Mouse (Mus musculus) kidney, adult 11 months (tissue): ENCODE results near the gene Rtn1.
"Not testable (repeated sequence)": the region's sequence is repeated elsewhere in the genome, so short reads cannot be mapped to it uniquely, and the experiment has no call there.

Experiments used
- DNase-seq: peaks from one replicate; pipeline ENCODE4 v3.0.0; 2022

Gene Rtn1

DNA sequence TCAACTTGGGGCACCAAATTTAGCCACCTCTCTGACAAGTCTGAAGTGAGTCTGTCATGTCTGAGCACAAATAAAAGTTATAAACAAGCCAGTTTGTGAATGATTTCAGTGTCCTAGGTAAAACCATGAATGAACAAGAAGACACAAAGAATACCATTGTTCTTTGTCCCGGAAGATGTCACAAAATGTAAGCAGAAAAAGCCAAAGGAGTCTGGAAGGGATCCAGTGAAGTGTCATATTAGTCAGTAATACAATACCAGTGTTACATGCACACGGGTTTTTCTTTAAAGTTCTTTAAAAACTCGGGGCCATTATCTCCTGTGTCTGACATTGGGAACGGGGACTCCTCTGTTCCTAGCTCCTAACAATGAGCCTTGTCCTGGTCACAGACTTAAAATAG lies 85.1 kb downstream of the Rtn1 start:
- no peak for DNase-seq

DNA sequence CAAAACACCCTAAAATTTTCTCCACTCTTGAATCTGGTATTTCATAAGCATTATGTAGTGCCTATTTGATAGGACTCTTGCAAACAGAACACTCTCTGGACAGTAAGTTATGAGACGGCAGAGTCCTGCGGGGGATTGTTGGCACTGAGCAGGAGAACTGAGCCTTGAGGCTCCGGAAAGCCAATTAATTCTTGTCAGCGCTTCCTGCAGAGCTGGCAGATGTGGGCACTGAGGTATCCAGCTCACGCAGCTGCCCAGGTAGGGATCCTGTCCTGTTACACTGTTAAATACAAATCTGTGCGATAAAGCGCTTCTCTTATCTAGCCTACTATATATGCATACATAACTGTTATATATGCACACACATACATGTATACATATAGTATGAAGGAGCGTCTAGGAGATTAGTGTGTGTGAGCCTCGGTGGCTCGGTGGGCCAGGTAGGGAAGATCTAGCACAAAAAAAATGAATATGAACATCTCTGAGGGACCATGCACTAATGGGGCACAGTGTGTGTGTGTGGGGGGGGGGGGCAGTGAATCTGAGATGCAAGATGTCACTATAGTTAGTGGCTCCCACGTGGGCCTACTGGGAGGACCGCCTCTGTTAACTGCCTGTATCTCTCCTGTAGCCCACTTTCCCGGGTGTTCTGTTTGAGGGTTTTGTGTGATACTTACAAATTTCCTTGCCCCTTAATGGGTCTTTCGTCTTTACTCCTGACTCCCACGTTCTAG lies 93.0 kb downstream of the Rtn1 start:
- no peak for DNase-seq

DNA sequence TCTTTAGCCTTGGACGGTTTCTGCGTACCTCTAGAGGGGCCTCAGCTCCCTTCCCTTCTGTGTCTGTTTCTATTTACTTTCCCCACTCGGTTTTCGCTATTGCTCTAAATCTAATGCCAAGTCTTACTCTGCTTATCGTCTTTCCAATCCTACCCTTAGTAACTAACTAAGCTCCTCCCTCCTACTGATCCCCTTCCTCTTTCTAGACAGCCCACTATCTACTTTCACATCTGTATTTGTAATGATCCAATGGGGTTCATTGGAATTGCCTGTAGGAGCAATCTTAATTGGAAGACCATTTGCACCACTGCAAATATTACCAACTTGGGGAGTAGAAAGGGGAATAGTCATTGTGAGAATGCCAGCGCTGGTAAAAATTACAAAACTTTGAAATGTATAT lies 98.0 kb downstream of the Rtn1 start:
- DNase-seq = no peak

DNA sequence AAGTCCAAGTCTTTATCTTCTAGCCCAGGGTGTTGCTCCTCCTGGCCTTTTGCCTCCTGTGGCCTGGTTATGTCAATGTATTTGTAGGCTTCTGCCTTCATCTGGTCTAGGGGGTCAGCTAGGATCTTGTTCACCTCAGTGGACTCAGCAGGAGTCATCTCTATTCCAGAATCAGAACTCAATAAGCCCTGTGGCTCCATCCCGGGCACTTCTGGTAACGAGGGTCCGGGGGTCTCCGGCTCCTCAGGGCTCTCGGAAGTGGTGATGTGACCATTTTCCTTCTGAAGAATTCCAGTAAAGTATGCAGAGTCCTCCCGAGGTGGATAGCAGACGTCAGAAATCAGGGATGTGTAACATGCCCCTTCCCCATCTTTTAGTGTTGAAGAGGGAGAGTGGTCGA lies 100.3 kb downstream of the Rtn1 start:
- DNase-seq = no peak

DNA sequence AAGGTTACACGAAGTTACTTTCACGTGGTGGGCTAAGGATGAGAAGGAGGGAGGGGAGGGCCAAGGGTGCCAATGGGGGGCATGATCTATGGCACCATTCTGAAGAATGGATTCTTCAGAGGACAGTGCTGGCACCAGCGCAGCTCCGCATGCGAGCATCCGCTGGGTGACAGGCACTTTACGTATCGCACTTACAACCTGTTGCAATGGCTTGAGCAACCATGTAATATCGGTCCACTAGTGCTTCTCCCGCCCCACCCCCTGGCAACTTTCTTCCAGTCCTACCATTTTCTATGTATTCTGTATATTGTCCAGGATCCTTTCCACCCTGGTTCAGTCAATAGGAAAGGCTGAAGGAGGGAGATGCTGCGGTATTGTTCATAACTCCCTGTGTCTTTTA lies 102.6 kb downstream of the Rtn1 start:
- DNase-seq = no peak

DNA sequence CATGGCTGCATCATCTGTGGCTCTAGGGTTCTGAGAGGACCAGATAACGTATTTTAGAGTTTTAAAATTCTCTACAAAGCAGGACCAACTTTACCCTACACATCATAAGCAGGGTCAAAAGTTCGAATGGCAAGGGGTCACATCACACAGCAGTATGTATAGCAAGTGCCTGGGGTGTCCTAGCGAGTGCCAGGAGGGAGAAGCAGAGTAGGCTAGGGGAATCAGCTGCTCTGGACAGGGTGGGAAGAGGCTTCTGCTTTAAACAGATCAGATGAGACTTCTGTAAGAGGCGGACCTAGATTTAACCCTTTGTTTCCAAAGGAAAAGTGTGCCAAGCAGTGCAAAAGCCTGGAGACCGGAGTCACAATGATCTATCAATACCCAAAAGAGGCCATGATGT lies 103.4 kb downstream of the Rtn1 start:
- no peak for DNase-seq

DNA sequence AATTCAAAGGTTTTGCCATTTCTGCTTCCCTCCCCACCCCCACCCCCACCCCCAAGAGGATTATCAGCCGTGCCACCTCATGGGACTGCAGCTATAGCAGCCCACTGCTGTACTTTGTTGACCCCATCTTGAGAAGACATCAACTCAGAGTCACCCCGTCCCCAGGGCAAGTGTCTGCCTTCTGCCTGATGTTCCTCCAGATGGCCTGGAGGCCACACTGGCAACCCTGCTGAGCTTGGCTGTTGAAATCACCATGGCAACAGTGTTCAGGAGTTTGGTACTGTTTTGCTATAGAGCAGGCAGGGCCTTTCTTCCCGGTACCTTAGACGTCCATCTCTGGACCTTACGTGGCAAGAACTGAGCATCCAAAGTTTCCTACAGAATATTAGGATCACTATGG lies 103.9 kb downstream of the Rtn1 start:
- DNase-seq = no peak

DNA sequence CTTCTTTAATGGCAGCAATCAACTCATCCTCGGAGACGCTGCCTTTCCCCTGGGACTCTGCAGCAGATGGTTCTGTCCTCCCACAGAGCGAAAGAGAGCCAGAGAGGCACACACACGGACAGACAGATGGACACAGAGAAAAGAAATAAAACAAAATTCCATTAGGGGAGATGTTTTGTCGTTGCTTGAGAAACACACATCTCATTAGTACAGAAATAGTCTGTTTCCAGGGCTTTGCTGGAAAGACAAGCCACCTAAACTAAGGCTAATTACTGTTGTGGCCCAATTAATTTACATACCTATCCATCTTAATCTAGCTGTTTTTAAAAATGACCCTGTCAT lies 104.5 kb downstream of the Rtn1 start:
- no peak for DNase-seq

DNA sequence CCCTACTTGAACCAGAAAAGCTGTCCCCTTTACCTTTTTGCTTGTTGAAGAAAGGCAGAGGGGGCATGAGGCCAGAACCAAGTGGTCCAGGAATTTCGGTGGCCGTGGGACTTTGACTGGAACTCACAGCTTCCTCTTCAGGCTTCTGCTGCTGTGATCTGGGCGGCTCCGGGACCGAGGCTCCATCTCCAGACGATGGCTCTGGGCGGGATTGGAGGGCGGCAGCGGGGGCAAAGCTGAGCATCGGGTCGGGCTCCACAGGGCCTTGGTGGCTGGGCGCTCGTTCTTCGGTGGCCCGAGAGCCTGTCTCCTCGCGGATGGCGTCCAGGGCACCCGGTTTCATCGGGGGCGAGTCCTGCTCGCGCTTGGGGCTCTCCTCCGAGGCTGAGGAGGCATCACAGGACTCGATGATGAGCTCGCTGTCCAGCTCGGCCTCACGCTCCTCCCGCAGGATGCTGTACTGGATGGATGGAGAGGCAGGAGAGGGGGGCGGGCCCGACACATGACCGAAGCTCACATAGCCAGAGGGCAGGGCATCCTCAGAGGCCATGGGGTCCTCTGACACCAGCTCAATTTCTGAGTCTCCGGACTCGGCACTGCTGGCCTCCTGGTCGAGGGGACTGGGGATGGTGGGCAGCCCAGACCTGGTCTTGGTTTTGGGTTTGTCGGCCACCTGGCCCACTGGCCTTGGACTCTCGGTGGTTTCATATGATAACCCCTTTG lies 105.1 kb downstream of the Rtn1 start:
- no peak for DNase-seq

DNA sequence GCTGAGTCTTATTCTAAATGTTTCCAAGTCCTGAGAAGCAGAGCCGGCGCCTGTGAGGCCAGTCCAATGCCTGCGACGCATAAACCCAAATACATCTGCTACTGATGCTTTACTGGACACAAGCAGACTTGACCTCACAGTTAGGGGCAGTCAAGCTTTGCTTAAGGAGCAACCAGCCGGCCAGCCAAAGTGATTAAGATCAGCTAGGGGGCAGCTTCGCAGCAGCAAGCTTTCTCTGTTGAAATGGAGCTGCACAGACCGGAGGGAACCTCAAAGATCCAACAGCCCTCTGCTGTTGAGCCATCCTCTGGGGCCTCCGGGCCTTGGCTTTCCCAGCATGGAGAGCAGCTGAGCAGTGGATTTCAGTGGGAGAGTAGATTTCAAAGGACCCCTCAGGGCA lies 107.4 kb downstream of the Rtn1 start:
- DNase-seq = no peak

DNA sequence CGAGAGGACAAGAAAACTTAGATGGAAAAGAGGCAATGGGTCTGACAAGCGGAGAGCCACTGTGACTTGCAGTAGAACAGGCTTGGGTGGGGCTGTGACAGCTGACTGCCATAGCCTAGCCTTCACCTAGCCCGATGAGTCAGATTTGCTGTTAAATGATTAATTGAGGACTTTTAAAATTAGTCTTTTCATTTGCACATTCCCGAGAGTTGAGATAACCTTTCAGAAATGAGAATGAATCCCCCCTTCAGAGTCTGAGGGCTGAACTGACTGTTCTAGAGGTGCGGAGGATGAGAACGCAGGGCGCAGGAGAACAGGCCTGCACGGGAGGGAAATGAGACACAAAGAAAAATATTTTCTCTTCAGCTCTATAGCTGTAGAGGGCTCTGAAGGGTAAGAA lies 107.9 kb downstream of the Rtn1 start:
- no peak for DNase-seq

DNA sequence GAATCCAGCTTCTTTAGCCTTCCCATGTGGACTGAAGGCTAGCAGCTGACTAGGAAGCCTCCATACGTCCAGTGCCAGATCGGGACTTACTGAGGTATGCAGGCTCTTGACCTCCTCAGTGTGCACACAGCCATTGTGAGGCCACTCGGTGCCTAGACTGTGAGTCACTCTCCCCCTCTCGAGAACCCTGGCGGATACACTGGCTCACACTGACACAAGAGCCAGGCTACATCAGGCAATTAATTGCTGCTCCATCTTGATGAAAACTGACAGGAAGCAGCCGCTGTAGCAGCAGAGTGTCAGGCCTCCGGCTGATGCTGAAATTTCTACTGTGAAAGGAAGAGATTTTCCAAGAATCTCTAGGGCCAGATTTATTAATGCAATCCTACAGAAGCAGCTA lies 110.6 kb downstream of the Rtn1 start:
- DNase-seq = no peak

DNA sequence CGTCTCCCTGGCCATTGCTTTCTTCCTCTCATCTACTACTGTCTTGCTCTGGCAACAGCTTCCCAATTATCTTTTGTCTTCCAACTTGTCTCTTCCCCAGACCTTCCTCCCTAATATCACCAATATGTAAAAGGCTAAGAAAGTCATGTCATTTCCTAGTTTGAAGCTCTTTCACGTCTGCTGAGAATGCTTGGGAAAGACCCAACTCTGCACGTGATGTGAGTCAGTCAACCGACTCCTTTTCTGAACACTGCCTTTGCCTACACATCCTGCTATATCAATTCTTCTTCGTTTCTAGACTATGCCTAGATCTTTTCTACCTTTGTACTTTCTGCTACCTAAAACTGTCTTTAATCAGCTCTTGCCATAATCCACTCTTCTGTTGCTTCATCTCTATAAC lies 112.3 kb downstream of the Rtn1 start:
- no peak for DNase-seq

DNA sequence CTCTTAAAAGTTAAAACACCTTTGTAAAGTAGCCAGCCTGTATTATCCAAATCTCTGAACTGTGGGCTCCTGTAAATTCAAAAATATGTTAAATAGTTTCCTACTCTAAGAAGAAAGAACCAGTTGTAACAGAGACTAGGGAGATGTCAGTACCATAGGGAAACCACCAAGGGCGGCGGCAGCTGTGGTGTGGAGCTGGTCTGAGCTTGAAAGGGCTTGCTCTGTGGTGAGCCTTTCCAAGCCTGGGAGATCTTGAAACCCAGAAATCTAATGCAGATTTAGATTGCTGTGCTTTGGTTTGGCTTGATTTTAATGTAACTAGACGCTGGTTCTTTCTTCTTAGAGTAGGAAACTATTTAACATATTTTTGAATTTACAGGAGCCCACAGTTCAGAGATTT lies 115.7 kb downstream of the Rtn1 start:
- DNase-seq = not testable (repeated sequence)

DNA sequence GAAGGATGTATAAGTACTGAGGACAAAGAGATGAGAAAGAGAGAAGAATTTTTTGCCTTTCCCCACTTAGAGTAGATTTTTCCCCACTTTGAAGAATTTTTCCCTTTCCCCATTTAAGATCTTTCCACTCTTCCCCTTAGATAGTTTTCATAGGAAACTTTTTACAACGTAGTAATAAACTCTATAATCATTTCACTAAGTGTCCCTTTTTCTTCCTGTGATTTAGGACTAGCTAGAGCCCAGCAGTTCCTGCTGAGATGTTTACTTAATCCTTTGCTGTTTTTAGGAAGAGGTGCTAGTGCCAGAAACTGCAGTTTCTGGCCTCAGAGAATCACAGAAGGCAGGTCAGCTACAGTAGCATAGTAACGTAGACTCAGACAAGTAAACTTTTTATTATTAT lies 116.3 kb downstream of the Rtn1 start:
- DNase-seq = no peak

DNA sequence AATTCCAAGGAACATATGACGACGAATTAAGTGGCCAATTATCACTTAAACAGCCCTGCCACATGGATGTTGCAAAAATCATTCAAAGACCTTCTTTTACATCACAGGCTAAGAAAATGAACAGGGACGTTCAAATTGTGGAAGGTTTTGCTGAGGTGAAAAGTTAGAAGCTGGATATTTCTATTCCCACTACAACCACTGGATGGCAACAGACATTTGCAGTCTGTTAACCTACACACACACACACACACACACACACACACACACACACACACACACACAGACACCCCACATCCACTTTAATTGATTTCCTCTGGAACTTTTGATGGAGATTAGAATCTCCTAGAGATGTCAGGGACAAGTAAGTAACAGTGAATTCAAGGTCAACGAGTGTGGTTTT lies 117.6 kb downstream of the Rtn1 start:
- DNase-seq = no peak

DNA sequence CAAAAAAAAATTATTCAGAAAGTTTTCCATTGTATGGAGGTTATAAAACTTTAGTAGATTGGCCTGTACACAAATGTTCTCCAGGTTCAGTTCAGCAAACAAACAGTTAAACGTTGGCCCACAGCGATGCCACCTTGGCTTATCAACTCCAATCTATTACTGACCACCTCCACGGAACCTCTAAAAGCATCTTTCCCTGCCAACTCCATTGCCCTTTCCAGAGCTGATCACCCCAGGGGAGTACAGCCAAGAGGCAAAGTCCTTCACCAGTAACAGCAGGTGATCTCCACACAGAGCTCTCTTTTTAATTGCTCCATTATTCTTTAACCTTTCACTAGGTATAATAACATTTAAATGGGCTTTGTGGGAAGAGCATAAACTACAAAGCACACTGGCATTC lies 120.6 kb downstream of the Rtn1 start:
- DNase-seq = peak; percentile 19

DNA sequence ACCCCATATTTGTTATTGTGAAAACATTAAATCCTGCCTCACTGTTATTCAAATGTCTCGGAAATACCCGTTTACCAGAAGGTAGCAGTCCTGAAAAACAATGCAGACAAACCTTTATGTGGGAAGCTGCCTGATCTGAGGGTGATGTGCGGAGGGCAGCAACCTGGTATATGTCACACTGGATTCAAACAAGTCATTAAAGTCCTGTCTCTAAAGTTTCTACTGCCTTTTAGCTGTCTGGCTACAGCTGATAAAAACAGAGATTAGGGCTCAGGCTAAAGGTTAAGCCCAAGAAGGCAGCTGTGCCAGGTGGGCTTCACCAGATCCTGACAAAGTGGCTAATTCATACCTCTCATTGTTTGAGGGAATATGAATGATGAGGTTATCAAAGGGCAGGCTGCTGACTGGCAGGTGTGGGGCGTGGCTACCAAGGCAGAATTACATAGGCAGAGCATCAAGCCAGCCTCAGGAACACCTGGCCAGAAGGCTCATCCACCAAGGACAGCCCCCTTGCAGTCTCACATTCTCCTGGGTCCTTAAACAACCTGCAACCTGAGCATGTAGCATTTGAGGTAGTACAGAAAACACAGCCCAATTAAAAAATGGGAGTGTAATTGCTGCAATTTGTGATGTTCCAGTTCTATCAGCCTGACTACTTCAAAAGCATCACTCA lies 121.4 kb downstream of the Rtn1 start:
- no peak for DNase-seq

DNA sequence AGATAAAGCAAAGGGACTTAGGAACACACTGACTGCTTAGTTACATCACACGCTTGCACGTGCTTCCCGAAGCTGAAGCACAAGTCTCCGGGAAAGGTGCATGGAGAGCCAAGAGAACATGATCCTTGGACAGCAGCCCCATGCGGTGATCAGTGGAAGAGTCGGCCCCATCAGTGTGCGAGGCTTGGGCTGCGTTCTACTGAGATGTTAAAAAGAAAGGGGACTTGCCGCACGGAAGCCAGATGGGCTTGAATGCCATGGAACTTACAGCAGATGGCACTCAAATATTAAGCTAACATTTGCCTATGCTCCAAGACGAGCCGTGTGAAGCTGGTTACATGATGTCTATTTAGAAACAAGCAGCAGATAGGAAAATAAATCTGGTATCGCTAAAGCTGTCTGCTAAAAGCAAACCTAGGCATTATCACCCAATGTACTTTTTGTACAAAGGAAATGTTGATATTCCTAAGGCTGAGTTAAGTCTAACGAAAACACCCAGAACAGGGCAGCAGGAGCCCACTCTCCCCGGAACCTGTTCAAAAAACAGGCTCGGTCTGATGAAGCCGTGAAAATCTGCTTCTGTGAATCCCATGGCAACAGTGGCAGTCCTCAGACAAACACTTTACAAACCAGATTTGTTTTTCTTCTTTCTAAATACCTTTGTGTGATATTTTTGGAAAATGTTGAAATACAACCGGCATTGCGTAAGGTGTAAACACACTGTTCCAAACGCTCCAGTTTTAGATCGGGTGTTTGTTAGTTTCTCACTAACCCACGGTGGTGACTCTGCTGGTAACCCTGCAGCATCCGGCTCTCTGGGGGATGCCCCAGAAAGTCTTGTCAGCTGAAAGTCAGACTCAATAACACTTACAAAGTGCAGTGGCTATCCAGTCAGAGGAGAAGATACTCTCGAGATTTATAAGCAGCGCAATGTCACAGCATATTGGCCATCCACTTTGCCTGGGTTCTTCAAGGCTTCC lies 123.2 kb downstream of the Rtn1 start:
- DNase-seq = no peak

DNA sequence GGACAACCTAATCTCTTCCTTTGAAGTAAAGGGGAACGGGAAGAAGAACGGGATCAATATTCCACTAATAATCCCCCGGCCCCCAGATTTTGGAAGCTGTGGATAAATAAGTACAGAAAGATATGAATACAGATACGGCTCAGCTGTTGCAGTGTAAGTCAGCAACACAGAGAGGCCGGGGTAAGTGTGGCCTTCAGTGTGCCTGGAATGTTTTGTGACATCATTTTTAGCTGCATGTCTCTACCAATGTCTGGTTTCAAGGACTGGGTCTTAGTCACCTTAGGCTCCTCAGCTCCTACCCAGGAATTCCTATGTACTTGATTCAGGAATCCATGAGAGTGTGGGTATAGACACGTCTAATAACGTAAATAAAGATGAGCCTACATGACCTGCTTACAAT lies 124.3 kb downstream of the Rtn1 start:
- no peak for DNase-seq

DNA sequence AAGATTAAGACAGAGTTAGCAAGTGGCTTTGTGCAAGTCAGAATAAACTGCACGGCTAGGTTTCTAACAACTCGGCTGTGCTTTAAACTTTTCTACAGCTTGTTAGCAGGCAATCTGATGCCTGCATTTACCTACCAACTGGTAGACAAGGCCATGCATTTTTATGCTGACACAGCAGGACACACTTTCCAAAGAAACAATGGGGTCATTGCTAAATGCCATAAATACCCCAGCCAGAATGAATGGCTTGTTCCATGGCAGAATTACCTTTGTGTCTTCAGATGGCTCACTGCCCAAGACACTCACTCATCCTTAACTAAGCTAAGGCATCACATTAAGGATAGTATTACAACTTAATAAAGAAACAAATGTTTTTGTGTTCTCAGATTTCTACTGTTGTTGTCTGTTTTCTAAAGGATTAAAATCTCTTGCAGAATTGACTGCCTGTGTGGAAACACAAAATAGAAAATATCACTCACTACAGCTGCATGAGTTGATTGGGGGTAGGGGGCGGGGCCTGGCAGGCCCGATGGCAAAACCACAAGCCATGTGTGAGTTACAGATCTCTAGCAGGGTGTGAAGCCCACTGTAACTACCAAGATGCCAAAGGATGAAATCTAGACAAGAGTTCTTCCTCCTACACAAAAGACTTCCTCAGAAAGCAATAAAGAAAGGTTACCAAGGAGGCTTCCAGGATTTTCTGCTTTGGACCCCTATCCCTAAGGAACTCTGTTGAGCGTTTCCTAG lies 129.6 kb downstream of the Rtn1 start:
- no peak for DNase-seq

DNA sequence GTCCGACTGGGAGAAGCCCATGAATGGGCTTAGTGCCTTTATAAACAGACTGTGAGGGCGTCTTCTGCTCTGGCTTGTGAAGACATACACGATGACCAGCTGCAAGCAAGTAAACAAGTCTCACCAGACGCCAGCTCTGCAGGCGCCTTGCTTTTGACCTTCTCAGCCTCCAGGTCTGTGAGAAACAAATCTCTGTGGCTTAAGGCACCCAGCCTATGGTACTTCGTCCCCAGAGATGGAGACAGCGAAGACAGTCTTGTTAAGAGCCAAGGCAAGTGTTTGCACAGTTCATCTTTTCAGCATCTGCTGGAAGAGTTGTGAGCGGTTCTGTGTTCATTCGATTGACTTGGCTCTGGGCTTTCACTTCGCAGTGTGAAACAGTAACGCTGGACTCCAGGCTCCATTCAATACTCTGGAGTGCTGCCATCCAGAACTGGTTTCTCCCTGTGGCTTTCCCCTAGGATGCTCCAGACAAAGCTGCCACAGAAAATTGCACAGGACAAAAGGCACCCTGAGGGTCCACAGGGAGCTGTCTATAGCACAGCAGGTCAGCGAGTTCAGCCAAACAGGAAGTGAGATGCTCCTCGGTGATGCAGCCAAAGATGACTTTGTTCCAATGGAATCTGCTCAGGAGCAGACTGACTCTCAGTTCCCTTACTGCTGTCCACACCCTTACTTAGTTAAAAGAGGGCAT lies 135.0 kb downstream of the Rtn1 start:
- no peak for DNase-seq
